Mouse (Mus musculus) c-Kit-positive CD71-positive TER-119-negative erythroid progenitor cells, embryonic 14.5 days (primary cell): ENCODE data around the gene Dnlz.
A peak's percentile ranks its signal among the peaks of the same experiment; 100 is the strongest.
"Not testable (repeated sequence)": the region's sequence is repeated elsewhere in the genome, so short reads cannot be mapped to it uniquely, and the experiment has no call there.

Experiments
- DNase-seq: peaks from one replicate; pipeline ENCODE4 v3.0.0-alpha.2; 2013; ENCODE audit warnings: low read depth

Dnlz gene

GRCm38 (mm10) chr2:26351358-26352290, at the start of gene Dnlz:
Gene Dnlz (minus strand): TSS chr2:26352110.
- DNase-seq, result peak; percentile 83

- DNase-seq, result no peak
Observed at GRCm38 (mm10) chr2:26401023-26401422, 49.1 kb upstream of the Dnlz start.

DNA sequence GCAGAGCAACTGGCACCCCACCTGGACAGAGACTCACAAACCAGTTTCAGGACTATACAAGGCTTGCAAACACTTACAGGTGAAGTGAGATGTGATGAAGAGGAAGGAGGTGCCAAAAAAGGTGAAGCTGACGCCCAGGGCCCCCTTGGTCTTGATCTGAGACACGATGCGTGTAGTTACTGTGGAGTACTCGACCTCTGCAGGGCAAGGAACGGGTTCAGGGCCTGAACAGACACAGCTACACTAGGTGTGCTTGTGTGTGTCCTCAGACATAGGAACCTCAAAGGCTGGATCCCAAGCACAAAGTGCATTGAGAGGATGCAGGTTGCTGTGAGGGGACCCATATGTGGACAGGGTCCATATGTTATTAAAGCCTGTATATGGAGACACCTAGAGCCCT, 48.4 kb upstream of the Dnlz start:
- DNase-seq, result no peak

DNA sequence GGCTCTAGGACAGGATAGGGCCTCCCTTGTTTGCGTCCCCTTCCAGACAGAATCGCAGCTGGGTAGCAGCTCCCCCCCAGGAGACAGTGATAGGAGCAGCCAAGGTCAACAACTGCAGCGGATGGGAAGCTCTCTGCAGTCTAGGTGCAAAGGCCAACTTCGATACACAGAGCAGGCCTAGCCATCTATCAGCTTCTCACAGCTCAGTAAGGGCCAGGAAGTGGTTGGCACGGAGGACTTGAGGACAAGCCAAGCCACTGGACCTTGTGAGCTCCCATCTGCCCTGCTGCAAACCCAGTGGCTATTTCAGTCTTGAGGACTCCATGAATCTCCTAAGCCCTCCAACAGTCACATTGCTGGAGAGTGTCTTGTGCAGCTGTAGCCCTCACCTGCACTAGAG, 47.7 kb upstream of the Dnlz start:
- no peak for DNase-seq

GRCm38 (mm10) chr2:26398978-26399377, 47.1 kb upstream of the Dnlz start:
- no peak for DNase-seq

DNA sequence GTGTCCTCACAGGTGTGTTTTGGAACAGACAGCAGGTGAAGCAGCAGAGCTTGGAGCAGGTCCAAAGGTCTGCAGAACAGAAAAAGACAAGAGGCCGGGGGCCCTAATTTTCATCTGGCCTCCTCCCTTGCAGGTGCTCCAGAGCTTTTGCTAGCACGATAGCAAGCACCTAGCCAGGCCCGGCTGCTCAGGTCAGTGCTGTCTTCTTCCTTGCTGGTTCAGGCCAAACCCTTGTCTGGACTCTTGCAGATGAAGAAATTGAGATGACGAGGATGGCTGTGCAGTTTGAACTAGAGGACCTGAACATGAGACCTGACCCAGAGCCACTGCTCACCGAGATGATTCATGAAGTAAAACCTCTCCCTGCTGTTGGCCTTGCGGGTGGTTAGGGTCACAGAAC, 39.7 kb upstream of the Dnlz start:
- DNase-seq, result no peak

DNA sequence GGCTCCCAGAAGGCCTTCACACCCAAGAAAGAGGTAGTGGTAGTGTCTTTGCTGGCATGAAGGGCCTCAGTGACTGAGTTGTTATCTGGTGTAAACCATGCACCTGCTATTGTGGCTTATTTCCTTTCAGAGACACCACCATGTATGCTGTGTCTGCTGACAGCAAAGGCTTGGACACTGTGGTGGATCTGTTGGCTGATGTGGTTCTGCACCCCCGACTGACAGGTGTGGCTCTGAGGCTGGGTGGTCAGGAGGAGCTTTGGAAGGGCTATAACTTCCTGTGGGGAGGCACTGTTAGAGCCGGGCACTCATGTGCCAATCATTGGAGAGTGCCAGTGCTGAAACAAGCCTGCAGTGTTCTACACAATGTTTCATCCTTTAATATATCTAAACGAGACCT, 39.0 kb upstream of the Dnlz start:
- no peak for DNase-seq

- peak; percentile 68 for DNase-seq
Observed at GRCm38 (mm10) chr2:26389154-26389690, 37.3 kb upstream of the Dnlz start, which contains the start of the genes Entr1 and Pmpca. Gene Entr1 (minus strand): TSS chr2:26389316. Gene Pmpca (plus strand): TSS chr2:26389339.

DNA sequence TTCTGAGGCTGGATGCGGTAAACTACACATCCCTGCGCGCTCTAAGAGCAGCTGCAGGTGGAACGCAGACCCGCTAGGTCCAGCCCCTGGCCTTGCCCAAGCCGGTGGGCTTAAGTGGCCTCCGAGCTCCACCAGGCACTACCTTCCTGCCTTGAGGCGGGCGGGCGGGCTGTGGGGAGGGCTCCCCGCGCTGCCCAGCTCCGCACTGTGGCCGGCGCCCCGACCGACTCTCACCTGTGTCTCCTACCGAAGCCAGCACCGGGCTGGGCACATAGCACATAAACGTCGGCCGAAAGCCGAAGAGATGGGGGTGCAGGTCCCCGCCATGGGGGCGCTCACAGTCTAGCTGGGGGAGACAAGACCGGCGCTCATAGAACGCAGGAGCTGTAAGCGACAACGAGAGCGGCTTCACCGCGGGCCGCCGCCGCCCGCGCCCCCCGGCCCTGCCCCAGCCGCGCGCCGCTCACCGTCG, 36.8 kb upstream of the Dnlz start:
- DNase-seq, result no peak

DNA sequence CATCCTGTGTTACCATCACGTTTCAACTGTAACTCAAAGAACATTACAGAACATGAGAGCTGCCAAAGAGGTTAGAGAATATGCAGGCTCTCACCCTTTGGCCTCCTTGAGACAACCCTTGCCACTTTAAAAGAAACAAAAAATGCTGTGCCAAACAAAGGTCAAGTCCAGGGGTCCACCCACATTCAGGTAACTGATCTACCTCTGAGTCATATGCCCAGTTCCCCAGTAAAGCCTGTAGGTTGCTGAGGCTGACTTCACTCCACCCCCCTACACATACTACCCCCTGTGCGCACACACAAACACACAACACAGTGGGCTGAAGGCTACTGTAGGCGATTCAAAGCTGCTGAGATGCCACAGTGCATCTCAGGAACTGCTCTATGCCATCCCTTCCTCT, 35.8 kb upstream of the Dnlz start:
- DNase-seq, result no peak

GRCm38 (mm10) chr2:26380871-26381270, 29.0 kb upstream of the Dnlz start:
- not testable (repeated sequence) for DNase-seq

GRCm38 (mm10) chr2:26380131-26380771, 28.3 kb upstream of the Dnlz start, which contains the start of gene Snapc4:
Gene Snapc4 (minus strand): TSS chr2:26380653.
- DNase-seq, result peak; percentile 79

DNA sequence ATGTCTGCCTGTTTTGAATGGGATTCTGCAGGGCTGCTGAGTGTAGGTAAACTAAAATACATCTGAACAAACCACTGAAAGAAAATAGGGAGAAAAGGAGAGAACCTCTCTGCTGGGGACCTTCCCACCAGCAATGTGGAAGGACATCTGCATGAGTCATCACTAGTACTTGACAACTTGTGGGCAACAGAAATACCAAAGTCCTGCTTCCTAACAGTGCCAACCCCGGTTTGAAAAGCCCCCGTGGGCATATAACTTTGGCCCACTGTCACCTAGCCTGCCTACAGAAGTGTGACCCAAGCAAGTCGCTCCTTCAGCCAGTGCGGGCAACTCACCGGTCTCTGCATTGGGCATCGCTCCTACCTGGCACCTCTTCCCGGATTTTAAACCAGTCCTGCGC, 20.5 kb upstream of the Dnlz start:
- DNase-seq, result no peak

- DNase-seq, result no peak
Observed at GRCm38 (mm10) chr2:26368572-26368971, 16.7 kb upstream of the Dnlz start.

- no peak for DNase-seq
Observed at GRCm38 (mm10) chr2:26367911-26368310, 16.0 kb upstream of the Dnlz start.

DNA sequence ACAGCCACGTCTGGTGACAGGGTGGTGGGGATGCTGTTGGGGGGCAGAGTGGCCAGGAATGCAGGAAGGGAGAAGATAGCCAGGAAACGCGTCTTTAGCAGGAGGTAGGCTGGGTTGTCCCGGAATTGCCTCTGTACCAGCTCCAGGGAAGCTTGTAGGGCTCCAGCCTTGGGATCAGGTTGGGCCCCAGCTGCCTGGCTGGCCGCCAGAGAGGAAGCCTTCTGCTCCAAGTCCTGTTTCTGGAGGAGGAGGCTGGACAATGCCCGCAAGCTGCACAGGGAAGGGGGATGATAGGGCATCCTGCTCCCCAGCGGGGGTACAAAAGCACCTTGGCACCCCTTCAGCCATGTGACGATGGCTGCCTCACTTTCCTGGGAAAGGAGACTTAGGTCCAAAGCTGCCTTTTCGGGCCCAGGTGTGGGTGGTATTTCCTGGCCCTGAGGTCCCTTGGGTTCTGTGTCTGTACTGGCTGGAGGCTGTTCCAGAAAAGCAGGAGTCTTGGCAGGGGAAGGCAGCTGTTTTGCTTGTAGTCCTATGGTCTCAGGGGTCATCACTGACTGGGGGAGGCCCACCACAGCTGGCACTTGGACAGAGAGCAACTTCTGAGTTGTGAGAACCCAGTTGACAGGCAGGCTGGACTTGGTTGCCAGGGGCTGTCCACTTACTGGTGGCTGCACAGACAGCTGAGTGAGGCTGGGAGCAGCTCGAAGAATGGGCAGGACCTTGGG, 13.0 kb upstream of the Dnlz start:
- DNase-seq, result no peak

- no peak for DNase-seq
Observed at GRCm38 (mm10) chr2:26363481-26363880, 11.6 kb upstream of the Dnlz start.

GRCm38 (mm10) chr2:26362991-26363390, 11.1 kb upstream of the Dnlz start:
- no peak for DNase-seq

DNA sequence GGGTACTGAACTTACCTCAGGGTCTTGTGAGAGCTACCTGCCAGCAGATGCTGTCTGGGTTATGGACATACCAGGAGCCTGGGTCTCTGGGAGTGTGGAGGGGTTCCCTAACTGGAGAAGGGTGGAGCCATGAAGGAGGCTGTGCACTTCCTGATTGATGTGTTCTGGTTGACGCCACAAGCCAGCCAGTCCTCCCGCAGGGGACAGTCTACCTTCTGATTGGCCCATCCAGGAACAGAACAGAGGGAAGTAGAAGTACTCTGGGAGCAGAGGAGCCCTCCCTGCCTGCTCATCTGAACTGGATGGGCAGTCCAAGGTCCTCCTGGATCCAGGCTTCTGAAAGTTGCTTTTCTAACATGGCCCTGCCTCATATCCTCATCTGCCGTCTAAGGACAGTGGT, 8.9 kb upstream of the Dnlz start, which contains the start of gene Card9:
TSS of gene Card9 (minus strand) at position 147 of the 400 bp plus-strand sequence.
- DNase-seq, result no peak

DNA sequence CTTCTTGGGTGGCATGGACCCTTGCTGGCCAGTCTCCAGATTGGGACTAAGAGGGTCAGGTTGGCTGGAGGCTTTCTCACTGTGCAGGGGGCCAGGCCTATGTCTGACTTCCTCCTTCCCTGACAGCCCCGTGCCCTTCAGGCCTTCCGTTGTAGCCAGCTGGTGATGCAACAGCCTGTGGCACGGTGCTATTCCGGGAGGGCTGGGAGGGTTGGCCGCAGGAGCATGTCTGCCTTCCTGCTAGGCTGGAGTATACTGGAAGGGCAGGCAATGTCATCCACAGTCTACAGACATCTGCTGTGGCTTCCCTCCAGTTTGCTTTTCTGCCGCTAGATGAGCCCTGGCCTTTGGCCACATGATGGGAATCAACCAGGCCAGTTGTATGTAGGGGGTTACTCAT, 8.1 kb upstream of the Dnlz start:
- DNase-seq, result no peak

DNA sequence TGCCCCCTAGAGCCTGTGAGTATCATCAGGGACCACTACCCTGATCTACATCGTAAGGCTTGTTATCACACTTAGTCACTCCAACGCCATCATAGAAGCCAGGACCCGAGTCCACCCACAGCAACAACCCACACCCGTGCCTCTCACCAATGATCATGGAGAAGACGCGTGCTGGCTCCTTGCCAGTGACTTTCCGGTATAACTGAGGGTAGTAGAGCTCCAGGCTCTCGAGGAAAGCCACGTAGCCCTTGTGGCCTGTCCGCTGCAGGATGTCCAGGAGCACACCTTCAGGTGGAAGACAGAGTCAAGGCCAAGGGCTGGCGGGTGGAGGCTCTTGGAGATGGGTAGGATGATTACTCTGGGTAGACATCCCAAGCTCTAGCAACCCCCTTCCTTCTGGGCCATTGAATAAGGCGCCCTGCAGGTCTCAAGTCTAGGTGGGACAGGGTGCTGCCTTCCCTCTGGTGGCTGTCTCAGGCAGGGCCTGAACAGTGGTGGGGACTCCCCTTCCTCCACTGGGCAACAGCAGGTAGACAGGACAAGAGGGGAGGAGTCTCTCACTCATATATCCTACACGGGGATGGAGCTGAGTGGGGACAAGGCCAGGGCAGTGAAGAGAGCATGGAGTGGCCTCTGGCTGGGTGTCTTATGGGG, 6.9 kb upstream of the Dnlz start:
- DNase-seq, result no peak
